Mouse (Mus musculus) myocyte (in vitro differentiated cells): Measurements from ENCODE around the gene Luc7l. TPM values are rescaled to one million over a fixed set of nuclear protein-coding genes. Genes with fewer than 3 reads are reported as not detected.

Experiments used
- H3K27me3 ChIP-seq: one replicate; pipeline ENCODE4 v1.6.1; 2011; ENCODE audit not compliant: control insufficient read depth, insufficient read depth, insufficient read length
- H3K36me3 ChIP-seq: one replicate; pipeline ENCODE4 v1.6.1; 2011; ENCODE audit not compliant: control insufficient read depth, insufficient read depth
- H3K4me2 ChIP-seq: one replicate; pipeline ENCODE4 v1.6.1; 2011; ENCODE audit warnings: low read depth, control low read depth
- H3K4me3 ChIP-seq: one replicate; pipeline ENCODE4 v1.5.1; 2011; ENCODE audit warnings: mild to moderate bottlenecking, control low read depth, moderate library complexity
- H3K79me2 ChIP-seq: one replicate; pipeline ENCODE4 v1.6.1; 2011; ENCODE audit not compliant: control insufficient read depth, insufficient read depth
- H3ac ChIP-seq: one replicate; pipeline ENCODE4 v1.6.1; 2011; ENCODE audit not compliant: control insufficient read depth, insufficient read length
- CEBPB ChIP-seq: IDR thresholded peaks from 2 replicates; pipeline ENCODE4 v1.6.1; 2011; ENCODE audit warnings: mild to moderate bottlenecking, moderate library complexity; ENCODE audit not compliant: poor library complexity, insufficient read depth, severe bottlenecking
- E2F4 ChIP-seq: IDR thresholded peaks from one replicate; pipeline ENCODE4 v1.6.1; 2011; ENCODE audit warnings: mild to moderate bottlenecking, control low read depth, moderate library complexity; ENCODE audit not compliant: insufficient read depth
- MAX ChIP-seq: IDR thresholded peaks from one replicate; pipeline ENCODE4 v1.6.1; 2011; ENCODE audit warnings: low read depth, mild to moderate bottlenecking, control low read depth
- MYOD1 ChIP-seq, 3 experiments: IDR thresholded peaks; one replicate each; pipeline ENCODE4 v1.6.1; 2011; ENCODE audit warnings: control low read depth in 2 of 3, low read depth in 2 of 3, mild to moderate bottlenecking in 2 of 3, moderate library complexity in 1 of 3; ENCODE audit not compliant: insufficient read length in 2 of 3, control insufficient read depth in 1 of 3
- MYOG ChIP-seq, 3 experiments: IDR thresholded peaks; one replicate each; pipeline ENCODE4 v1.6.1; 2011; ENCODE audit warnings: control low read depth in 2 of 3, low read depth in 2 of 3, mild to moderate bottlenecking in 2 of 3; ENCODE audit not compliant: insufficient read length in 2 of 3, control insufficient read depth in 1 of 3, insufficient read depth in 1 of 3
- POLR2A ChIP-seq: IDR thresholded peaks from one replicate; pipeline ENCODE4 v1.6.1; 2011; ENCODE audit warnings: low read depth, mild to moderate bottlenecking, control low read depth, moderate library complexity; ENCODE audit not compliant: insufficient read length
- POLR2AphosphoS2 ChIP-seq: IDR thresholded peaks from one replicate; pipeline ENCODE4 v1.6.1; 2011; ENCODE audit warnings: low read depth, control low read depth; ENCODE audit not compliant: insufficient read length
- REST ChIP-seq: IDR thresholded peaks from one replicate; pipeline ENCODE4 v1.6.1; 2011; ENCODE audit warnings: mild to moderate bottlenecking, control low read depth, moderate library complexity; ENCODE audit not compliant: insufficient read depth, insufficient read length
- SRF ChIP-seq: IDR thresholded peaks from one replicate; pipeline ENCODE4 v1.6.1; 2011; ENCODE audit warnings: low read depth; ENCODE audit not compliant: control insufficient read depth, insufficient read length
- TCF12 ChIP-seq: IDR thresholded peaks from one replicate; pipeline ENCODE4 v1.6.1; 2011; ENCODE audit warnings: mild to moderate bottlenecking, control low read depth; ENCODE audit not compliant: poor library complexity, insufficient read depth, severe bottlenecking
- TCF3 ChIP-seq: IDR thresholded peaks from one replicate; pipeline ENCODE4 v1.6.1; 2011; ENCODE audit warnings: low read depth, control low read depth; ENCODE audit not compliant: insufficient read length
- USF1 ChIP-seq: IDR thresholded peaks from one replicate; pipeline ENCODE4 v1.6.1; 2011; ENCODE audit warnings: low read depth, mild to moderate bottlenecking, control low read depth, moderate library complexity
- polyA plus RNA-seq: library from polyadenylated mRNA; unstranded; fragments of >200 nt; fragmentation: generic; extraction: Trizol; gene quantifications from one replicate; pipeline ENCODE4 v1.2.1, GENCODE M21; 2012; ENCODE audit warnings: missing spikeins

Luc7l gene
- polyA plus RNA-seq, 1 experiment: 25.1 TPM

DNA sequence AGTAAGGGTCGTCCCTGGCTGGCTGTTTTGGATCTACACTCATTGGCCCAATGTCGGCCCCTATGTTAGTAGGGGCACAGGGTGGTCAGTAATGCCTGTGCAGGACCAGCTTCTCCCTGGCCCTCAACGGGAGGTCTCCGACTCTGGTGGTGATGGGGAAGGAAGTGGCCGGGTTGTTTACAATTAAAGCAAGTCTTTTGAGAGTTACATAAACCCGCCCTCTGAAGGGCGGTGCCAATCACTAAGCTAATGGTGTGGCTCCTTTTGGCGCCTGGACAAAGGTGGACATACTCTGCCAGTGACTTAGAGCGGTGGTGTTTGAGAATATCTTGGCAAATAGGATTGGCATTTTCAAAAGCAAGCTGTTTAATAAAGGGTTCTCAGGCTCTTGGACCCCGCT, 62.8 kb downstream of the Luc7l start:
- no peak overlapping the region for H3K4me3 ChIP-seq
- TF ChIP-seq MYOD1 (IDR thresholded peaks at IDR 0.05; ENCODE audit: control insufficient read depth in 1 of 3, insufficient read length in 2 of 3, low read depth in 2 of 3) (no peak), REST (no peak), SRF (no peak), MYOG (IDR thresholded peaks at IDR 0.05; ENCODE audit: control insufficient read depth in 1 of 3, insufficient read depth in 1 of 3, insufficient read length in 2 of 3, low read depth in 2 of 3) (no peak), MAX (no peak), POLR2AphosphoS2 (no peak), TCF12 (no peak), TCF3 (no peak), POLR2A (no peak), E2F4 (no peak), USF1 (no peak), CEBPB (no peak)
- no peaks in the 10 kb centered on the region for H3K79me2 ChIP-seq
- H3K27me3 ChIP-seq: peaks cover 20% of the 10 kb centered on the region
- no peak overlapping the region for H3ac ChIP-seq
- no peaks in the 10 kb centered on the region for H3K36me3 ChIP-seq
- no peak overlapping the region for H3K4me2 ChIP-seq

DNA sequence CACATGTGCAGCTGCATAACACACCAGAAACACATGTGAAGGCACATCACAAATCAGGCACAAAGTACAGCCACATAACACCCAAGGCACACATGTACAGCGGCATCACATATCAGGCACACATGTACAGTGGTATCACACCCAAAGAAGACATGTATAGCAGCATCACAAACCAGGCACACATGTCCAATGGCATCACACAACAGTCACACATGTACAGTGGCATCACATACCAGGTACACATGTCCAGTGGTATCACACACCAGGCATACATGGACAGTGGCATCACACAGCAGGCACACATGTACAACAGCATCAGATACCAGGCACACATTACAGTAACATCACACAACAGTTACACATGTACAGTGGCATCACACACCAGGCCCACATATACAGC, 65.7 kb downstream of the Luc7l start:
- TF ChIP-seq MYOG (IDR thresholded peaks at IDR 0.05; ENCODE audit: control insufficient read depth in 1 of 3, insufficient read depth in 1 of 3, insufficient read length in 2 of 3, low read depth in 2 of 3) (no peak), REST (no peak), TCF3 (no peak), CEBPB (no peak), MYOD1 (IDR thresholded peaks at IDR 0.05; ENCODE audit: control insufficient read depth in 1 of 3, insufficient read length in 2 of 3, low read depth in 2 of 3) (no peak), POLR2A (no peak), SRF (no peak), MAX (no peak), USF1 (no peak), POLR2AphosphoS2 (no peak)
- Histone ChIP-seq H3K79me2 (no peaks in the 10 kb centered on the region), H3K4me2 (no peak overlapping the region), H3K27me3 (peaks cover 14% of the 10 kb centered on the region), H3ac (no peak overlapping the region), H3K36me3 (no peaks in the 10 kb centered on the region), H3K4me3 (no peak overlapping the region)

Other genes starting within 250 kb of the Luc7l start
- 19.7 TPM for gene Rab11fip3, start 183.3 kb upstream of the Luc7l start, polyA plus RNA-seq
- gene Decr2, start 162.6 kb upstream of the Luc7l start, polyA plus RNA-seq: 8.3 TPM
- gene Nme4, start 157.3 kb upstream of the Luc7l start, polyA plus RNA-seq: 23.9 TPM
- gene Tmem8, start 139.6 kb upstream of the Luc7l start, polyA plus RNA-seq: 1.5 TPM
- 145 TPM for gene Mrpl28, start 129.4 kb upstream of the Luc7l start, polyA plus RNA-seq
- gene Axin1, start 114.2 kb upstream of the Luc7l start, polyA plus RNA-seq: 26.5 TPM
- gene Pdia2, start 53.8 kb upstream of the Luc7l start, polyA plus RNA-seq: 0.05 TPM
- gene Rgs11, start 49.9 kb upstream of the Luc7l start, polyA plus RNA-seq: 0.62 TPM
- gene Arhgdig, start 45.1 kb upstream of the Luc7l start, polyA plus RNA-seq: 12.6 TPM
- 65.4 TPM for gene Fam234a, start 8.7 kb upstream of the Luc7l start, polyA plus RNA-seq
- gene Neurl1b, start 161.9 kb downstream of the Luc7l start, polyA plus RNA-seq: 0.55 TPM